Mouse (Mus musculus): ENCODE results near the gene Rnf216.

GRCm38 (mm10) chr5:143126908-143127307 is 14.1 kb upstream of the Rnf216 start:
- no peak for TF ChIP-seq POLR2A (IDR thresholded peaks at IDR 0.05; ENCODE audit: borderline replicate concordance, insufficient read depth, low read length)
- no peak for TF ChIP-seq CTCF (IDR thresholded peaks at IDR 0.05; ENCODE audit: borderline replicate concordance, insufficient read depth, low read depth, low read length)

All from cerebellum, adult 2 months (tissue).